Mouse (Mus musculus) small intestine, adult 2 months (tissue): ENCODE data around the gene Palm.

Source experiments
- CTCF ChIP-seq: fragments of 200-500 bp; IDR thresholded peaks from 2 replicates; pipeline ENCODE4 v1.5.1; 2012; ENCODE audit warnings: low read depth, mild to moderate bottlenecking, control low read depth, inconsistent platforms, low read length, moderate library complexity, mixed read lengths; ENCODE audit not compliant: insufficient replicate concordance, insufficient read length; ENCODE audit errors: extremely low read depth
- POLR2A ChIP-seq: fragments of 200-500 bp; IDR thresholded peaks from 2 replicates; pipeline ENCODE4 v1.6.1; 2012; ENCODE audit warnings: low read depth, mild to moderate bottlenecking, control low read depth, inconsistent platforms, low read length, moderate library complexity

DNA sequence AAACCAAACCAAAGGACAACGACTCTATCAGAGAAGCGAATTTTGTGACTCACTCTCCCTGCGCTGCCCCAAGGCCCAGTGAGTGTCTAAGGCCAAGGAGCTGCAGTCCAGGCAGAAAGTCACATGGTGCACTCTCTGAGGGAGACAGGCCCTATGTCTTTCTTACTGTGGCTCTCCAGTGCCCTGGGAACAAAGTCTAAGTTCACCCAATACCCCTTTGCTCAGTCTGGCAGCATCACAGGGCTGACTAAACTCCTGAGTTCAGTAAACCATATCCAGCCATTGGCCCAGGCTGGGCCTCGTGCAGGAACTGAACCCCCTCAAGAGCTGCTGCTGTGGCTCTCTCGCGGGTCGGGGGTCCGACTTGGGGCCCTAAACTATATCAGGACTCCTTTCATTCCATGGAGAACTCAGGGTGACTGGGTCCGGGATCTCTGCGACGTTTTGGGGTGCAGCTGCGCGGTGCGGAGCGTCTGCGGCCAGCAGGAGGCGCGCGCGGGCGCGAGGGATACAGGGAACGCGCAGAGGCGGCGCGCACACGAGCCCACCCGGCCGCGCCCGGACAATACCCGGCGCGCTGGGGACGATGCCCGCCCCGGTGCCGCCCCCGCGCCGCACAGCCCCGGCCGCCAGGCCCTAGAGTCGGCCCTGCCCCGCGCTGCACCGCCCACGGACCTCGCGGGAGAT is at the start of gene Palm:
- TF ChIP-seq CTCF (peak; percentile 71), POLR2A (no peak)
